Mouse (Mus musculus) right cerebral cortex, adult 2 months (tissue): Measurements from ENCODE around the gene Spryd4.
"Not testable (repeated sequence)": the region's sequence is repeated elsewhere in the genome, so short reads cannot be mapped to it uniquely, and the experiment has no call there.

Experiments used
- DNase-seq, 2 experiments: peaks; one replicate each; pipeline ENCODE4 v3.0.0; 2021 to 2022; ENCODE audit warnings: low spot score in 2 of 2

Gene Spryd4

DNA sequence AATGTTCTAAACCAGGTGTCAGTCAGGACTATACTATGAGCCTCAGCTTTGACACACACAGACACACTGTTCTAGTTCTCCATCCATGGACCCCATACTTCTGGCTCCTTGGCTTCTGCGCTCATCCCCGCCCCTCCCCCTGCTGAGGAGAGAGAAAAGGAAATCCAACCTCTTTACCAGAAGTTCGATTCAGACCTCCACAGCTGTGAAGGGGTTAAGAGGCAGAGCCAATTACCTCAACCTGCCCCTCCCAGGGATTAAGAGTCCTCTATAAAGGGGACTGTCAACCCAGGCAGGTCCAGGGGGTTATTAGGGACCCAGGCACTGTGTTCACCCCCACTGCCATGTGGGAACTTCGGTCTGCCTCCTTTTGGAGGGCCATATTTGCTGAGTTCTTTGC lies 13.9 kb upstream of the Spryd4 start, which contains the start of gene Mip:
Gene Mip (plus strand): TSS at position 301 of the 400 bp plus-strand sequence.
- no peak for DNase-seq

DNA sequence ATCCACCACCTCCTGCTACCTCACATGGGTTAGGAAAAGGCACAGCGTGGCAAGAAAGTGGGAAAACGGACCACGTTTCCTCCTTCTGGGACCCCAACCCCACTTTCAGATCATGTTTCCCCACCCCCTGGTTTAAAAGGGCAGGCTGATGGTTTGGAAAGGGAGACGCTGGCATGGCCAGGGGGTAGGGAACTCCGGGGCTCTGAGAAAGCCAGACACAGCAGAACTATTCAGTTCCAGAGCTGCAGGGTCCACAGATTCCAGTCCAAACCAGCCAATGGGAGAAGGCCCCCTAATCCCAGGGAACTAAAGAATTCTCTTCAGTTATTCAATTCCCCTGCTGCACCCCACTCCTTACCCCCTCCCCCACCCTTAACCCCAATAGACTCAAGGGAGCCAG lies 13.5 kb upstream of the Spryd4 start:
- DNase-seq, result no peak

DNA sequence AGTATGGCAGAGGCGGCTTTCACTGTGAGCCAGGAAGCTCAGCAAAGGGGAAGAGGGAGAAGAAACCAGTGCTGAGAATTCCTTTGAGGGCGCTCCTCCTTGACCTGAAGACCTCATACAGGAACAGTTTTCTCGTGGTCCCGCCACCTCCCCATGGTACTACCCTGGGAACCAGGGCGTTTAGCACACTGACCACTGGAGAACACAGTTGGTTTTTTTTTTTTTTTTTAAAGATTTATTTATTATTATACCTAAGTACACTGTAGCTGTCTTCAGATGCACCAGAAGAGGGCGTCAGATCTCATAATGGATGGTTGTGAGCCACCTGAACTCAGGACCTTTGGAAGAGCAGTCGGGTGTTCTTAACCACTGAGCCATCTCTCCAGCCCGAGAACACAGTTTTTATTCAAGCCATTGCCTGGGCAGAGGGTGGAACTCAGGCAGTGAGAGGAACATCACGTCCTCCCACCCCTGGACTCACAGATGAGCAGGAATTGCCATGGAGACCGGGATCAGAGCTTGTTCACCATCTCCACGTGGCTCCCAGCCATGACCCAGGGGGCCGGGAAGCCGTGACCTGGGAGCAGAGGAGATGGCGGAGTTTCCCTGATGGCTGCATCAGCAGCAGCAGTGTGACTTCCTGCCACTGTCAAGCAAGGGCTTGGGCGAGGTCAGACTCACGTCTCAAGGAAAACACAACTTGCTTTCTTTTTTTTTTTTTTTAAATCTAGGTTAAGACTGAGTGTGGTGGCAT lies 10.1 kb upstream of the Spryd4 start:
- DNase-seq, result no peak

DNA sequence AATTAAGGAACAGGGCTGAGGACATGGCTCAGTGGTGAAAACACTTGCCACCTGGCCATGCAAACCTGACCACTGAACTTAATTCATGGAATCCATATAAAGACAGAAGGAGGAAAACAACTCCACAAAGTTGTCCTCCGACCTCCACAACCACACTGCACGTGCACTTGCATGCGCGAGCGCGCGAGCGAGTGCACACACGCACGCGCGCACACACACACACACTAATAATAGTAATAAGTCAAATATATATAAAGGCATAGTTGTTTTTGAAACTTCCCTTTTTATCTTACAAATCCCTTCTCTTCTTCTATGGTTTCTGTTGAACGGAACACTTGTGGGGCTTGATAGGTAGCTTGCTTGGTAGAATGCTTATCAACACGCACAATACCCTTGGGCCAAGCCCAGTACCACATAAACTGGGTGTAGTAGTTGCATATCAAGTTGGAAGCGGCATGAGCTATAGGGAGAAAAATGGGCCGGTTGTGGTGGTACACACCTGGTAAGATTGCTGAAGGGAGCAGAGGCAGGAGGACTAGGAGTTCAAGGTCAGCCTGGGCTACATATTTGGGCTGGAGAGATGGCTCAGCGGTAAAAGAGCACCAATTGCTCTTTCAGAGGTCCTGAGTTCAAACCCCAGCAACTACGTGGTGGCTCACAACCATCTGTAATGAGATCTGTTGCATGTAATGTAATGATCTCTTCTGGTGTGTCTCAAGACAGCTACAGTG lies 6.9 kb upstream of the Spryd4 start:
- DNase-seq, result no peak

GRCm38 (mm10) chr10:128214981-128215380 lies 3.4 kb upstream of the Spryd4 start:
- DNase-seq, result no peak

GRCm38 (mm10) chr10:128214112-128214511 lies 2.5 kb upstream of the Spryd4 start:
- not testable (repeated sequence) for DNase-seq

DNA sequence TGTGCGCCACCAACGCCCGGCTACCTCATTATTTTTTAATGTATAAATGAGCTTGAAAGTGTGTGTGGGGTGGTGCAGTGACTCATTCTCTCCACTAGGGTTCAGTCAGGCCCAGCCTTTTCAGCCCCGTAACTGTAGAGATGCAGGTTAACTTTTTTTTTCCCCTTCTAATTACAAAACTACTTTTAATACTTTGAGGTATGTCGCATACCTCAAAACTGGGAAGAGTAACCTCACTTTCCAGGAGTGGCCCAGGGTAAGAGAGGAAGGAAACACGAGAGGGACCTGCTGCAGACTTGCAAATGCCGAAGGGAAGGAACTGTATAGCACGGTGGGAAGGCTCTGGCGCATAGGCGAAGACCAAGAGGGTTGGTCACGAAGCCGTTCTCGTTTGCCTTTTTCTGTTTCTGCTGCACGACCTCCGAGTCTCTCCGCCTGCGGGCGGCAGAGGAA lies 1.3 kb upstream of the Spryd4 start:
- peak; percentile 65 to 68 for DNase-seq

DNA sequence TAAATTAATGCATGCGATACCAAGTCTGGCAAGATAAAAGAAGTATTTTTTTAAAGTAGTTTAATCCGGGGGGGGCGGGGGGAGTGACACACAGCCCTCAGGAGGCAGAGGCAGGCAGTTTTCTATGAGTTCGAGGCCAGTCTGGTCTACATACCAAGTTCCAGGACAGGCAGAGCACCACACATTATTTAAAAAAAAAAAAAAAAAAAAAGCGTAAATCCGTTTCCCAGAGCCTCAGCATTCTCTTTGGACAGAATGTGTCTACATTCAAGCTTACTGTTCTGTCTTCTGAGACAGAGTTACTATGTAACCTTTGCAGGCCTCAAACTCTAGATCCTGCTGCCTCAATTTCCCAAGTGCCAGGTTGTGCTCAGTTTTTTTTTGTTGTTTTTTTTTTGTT lies 541 bp upstream of the Spryd4 start:
- no peak for DNase-seq

DNA sequence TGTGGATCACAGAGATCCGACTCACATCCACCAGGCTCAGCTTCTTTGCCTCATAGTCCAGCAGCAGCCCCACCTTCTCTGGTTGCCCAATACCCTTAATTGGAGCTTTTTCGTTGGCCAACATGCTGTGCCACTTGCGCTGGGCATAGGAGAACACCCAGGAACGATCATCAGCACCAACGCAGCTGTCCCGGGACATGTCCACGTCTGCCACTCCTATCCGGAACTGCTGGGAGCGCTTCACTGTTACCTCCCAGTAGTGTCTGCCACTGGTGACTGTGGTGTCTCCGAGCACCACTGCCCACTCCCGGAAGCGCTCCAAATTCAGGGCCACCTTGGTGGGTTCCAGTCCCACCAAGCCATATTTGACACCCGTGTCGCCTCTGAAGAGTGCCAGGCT lies 653 bp downstream of the Spryd4 start:
- DNase-seq, result peak in 1 of 2 experiments; percentile 23

GRCm38 (mm10) chr10:128210131-128210530 lies 1.5 kb downstream of the Spryd4 start:
- DNase-seq, result no peak

GRCm38 (mm10) chr10:128209311-128210009 lies 2.1 kb downstream of the Spryd4 start:
- no peak for DNase-seq

DNA sequence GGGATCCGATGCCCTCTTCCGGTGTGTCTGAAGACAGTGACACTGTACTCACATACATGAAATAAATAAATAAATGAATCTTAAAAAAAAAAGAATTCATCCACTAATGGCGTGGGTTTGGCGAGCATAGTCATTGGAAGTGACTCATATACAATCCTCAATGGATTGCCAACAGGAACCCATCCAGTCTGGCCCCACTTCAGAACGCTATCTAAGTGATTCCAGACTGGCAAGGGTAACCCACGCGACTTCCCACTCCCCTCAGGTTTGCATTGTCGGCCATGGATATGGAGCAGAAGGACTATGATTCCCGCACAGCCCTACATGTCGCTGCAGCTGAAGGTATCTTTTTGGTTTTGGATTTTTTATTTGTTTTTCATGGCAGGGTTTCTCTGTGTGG lies 3.3 kb downstream of the Spryd4 start:
- no peak for DNase-seq

GRCm38 (mm10) chr10:128204941-128205340 lies 6.7 kb downstream of the Spryd4 start:
- no peak for DNase-seq

GRCm38 (mm10) chr10:128201856-128202255 lies 9.8 kb downstream of the Spryd4 start:
- no peak for DNase-seq

DNA sequence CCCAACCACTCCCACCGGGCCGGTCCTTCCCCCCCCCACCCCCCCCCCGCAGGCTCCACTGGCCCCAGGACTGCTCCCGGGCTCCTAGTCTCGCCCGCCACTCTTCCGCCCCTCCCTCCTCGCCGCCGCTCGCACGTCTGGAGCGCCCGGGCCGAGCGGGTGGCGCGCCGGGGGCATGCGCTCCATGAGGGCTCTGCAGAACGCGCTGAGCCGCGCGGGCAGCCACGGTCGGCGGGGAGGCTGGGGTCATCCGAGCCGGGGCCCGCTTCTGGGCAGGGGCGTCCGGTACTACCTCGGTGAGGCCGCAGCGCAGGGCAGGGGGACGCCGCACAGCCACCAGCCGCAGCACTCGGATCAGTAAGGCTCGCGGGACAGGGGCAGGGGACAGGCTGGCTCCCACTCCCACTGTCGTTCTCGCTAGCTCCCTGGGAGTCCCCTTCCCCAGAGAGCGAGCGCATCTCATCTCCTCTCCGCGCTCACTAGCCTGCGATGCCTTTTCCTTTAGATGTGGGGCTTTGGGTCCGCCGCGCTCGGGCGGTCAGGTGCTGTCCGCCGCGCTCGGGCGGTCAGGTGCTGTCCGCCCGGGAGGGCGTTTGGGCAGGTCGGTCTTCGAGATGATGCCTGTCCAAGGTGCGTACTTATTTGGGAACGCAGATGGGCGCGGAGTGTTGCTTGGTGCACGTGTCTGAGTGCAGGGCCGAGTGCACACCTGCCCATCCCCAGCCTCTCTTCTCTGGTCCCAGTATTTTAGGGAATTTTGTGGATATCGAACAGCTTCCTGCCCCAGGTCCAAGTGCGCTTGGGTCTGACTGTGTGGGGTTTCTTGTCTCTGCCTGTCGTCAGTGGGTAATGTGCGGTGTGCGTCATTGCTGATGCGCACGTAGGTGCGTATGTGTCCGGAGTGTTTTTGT lies 16.8 kb downstream of the Spryd4 start:
- peak; percentile 70 to 74 for DNase-seq

DNA sequence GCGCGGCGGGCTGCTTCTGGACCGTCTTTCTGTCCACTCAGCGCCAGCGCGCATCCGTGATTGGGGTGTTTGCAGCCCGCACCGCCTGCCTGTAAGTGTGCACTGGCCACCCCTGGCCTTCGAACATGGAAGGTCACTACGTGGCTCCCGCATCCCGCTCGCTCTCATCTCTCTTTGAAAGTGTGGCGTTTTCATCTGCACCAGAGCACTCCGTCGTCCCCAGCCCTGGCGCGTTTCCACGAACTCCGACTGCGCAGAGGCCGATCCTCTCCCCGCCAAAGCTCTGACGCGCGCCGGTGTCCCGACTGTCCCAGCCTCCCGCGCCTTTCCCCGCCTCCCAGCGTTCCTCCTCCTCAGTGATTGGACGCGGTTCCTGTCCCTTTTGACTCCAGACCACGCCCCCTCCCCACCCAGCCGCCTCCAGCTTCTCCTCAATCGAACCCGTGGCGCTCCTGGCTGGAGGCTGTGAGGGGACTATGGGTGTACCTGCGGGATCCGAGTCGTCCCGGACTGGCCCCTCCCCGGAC lies 17.5 kb downstream of the Spryd4 start, which contains the start of gene Gls2:
Gene Gls2 (plus strand): TSS at position 434 of the 527 bp plus-strand sequence.
- peak; percentile 98 to 99 for DNase-seq

DNA sequence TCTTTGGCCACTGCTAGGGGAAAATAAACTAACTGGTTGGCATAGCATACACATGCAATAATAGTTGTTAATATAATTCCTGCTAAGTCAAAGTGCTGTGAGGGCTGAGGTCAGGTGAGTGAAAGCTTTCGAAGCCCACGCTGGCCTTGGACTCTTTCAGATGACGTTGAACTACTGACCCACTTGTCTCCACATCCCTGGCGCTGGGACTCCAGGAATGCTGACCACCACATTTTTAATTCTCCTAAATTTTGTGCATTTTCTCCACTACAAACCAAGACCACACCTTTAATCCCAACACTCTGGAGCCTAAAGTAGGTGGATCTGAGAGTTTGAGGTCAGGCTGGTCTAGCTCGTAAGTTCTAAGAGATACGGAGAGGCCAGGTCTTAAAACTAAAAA lies 18.5 kb downstream of the Spryd4 start:
- DNase-seq, result no peak

DNA sequence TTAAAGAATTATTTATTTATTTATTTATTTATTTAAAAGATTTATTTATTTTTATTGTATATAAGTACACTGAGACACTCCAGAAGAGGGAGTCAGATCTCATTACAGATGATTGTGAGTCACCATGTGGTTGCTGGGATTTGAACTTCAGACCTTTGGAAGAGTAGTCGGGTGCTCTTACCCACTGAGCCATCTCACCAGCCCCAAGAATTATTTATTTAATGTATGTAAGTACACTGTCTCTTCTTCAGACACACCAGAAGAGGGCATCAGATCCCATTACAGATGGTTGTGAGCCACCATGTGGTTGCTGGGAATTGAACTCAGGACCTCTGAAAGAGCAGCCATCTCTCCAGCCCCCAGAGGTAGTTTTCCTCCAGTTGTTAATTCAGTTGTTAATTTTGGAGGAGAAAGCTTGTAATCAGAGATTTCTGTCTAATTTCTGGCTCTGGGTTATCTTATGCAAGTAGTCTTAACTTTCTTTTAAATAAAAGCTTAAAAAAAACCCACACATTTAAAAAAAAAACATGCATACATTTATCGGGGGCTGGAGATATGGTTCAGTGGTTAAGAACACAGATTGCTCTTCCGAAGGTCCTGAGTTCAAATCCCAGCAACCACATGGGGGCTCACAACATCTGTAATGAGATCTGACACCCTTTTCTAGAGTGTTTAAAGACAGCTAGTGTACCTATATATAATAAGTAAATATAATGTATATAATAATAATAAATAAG lies 19.4 kb downstream of the Spryd4 start:
- DNase-seq, result not testable (repeated sequence)

DNA sequence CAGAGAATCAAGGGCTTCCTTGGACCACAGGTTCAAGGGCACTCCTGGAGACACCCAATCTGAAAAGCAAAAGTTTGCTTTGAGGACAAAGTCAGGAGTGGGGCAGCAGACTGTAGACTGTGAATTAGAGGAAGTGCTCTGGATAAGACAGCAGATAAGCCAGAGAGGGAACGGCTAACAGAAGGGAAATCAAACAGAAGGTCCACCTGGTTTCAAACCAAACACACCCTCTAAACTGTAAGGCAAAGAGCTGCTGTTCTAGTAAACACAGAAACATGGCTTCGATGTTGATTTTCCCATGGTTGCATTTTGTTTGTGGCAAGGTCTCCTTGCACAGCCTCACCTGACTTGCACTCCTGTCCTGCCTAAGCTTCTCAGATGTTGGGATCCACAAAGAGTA lies 20.1 kb downstream of the Spryd4 start:
- no peak for DNase-seq

- peak; percentile 83 to 86 for DNase-seq
Measured at GRCm38 (mm10) chr10:128188242-128188877, 23.2 kb downstream of the Spryd4 start.
